Mouse (Mus musculus): ENCODE measurements around the gene Coro2a. TPM values are rescaled to one million over a fixed set of nuclear protein-coding genes. Genes with fewer than 3 reads are reported as not detected.
"Not testable (repeated sequence)": the region's sequence is repeated elsewhere in the genome, so short reads cannot be mapped to it uniquely, and the experiment has no call there.

Gene Coro2a
- polyA plus RNA-seq, 1 experiment = 4.2 TPM

DNA sequence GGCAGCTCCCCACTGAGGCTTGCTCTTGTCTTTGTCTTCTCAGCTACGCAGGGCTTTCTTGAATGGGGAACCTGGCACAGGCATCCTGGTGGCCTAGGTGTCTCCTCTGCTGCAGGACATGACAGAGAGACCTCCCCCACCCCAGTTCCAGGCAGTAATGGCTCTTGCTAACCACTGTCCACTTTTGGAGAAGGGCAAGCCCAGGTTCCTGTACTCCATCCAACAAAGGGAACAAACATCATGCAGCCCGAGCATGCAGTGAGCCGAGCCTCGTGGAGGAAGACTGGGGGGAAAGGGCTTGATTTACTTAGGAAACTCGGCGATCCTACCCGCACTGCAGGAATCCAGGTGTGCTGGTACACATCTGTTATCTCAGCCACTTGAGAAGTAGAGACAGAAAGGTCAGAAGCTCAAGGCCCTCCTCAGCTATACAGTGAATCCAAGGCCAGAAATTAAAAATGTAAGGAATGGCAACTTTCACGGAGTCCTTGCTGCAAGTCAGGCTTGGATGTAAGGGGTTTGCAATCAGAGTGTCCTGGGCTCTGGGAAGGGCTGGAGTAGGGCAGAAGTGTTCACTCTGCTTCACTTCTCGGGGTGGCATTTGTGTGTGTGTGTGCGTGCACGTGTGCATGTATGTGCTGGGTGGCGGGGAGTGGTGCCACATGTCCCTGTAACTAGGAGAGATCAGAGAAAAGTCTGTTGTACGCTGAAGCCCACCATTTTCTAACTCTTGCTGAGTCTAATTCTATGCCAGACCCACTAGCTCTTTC, 16.8 kb downstream of the Coro2a start:
- Histone ChIP-seq H3K27me3 (replicated peaks; ENCODE audit: control insufficient read depth, insufficient read depth, low read length) (no peaks in the 10 kb centered on the region), H3K4me1 (ENCODE audit: control insufficient read depth, insufficient read depth, low read length) (no peaks in the 10 kb centered on the region), H3K4me3 (ENCODE audit: insufficient read depth, low read depth, low read length) (no peak overlapping the region), H3K27ac (ENCODE audit: insufficient read depth, low read depth, low read length) (no peak overlapping the region), H3K36me3 (ENCODE audit: control insufficient read depth, insufficient read depth, low read length) (no peaks in the 10 kb centered on the region)
- TF ChIP-seq CTCF (conservative IDR thresholded peaks at IDR 0.05; ENCODE audit: insufficient read depth, insufficient read length, low read depth, low read length) (no peak), POLR2A (IDR thresholded peaks at IDR 0.05; ENCODE audit: low read depth, low read length) (no peak)
- 70% methylated on average over 13 of the region's 13 CpGs for WGBS
- DNase-seq = no peak

GRCm38 (mm10) chr4:46584536-46584935, 17.5 kb downstream of the Coro2a start:
- WGBS = 29% methylated on average over 3 of the region's 3 CpGs
- H3K27ac ChIP-seq (ENCODE audit: insufficient read depth, low read depth, low read length); H3K4me3 ChIP-seq (ENCODE audit: insufficient read depth, low read depth, low read length); DNase-seq; H3K36me3 ChIP-seq (ENCODE audit: control insufficient read depth, insufficient read depth, low read length); H3K4me1 ChIP-seq (ENCODE audit: control insufficient read depth, insufficient read depth, low read length); H3K27me3 ChIP-seq (replicated peaks; ENCODE audit: control insufficient read depth, insufficient read depth, low read length): not testable (repeated sequence)

DNA sequence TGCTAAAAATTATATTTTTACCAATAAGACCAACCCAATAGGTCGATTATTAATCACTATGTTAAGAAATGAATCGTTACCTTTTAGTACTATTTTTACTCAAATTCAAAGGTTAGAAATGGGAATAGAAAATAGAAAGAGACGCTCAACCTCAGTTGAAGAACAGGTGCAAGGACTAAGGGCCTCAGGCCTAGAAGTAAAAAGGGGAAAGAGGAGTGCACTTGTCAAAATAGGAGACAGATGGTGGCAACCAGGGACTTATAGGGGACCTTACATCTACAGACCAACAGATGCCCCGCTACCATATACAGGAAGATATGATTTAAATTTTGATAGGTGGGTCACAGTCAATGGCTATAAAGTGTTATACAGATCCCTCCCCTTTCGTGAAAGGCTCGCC, 17.9 kb downstream of the Coro2a start:
- H3K36me3 ChIP-seq (ENCODE audit: control insufficient read depth, insufficient read depth, low read length); H3K27ac ChIP-seq (ENCODE audit: insufficient read depth, low read depth, low read length); H3K27me3 ChIP-seq (replicated peaks; ENCODE audit: control insufficient read depth, insufficient read depth, low read length); DNase-seq; H3K4me3 ChIP-seq (ENCODE audit: insufficient read depth, low read depth, low read length); H3K4me1 ChIP-seq (ENCODE audit: control insufficient read depth, insufficient read depth, low read length): not testable (repeated sequence)
- 89% methylated on average over 2 of the region's 6 CpGs for WGBS

DNA sequence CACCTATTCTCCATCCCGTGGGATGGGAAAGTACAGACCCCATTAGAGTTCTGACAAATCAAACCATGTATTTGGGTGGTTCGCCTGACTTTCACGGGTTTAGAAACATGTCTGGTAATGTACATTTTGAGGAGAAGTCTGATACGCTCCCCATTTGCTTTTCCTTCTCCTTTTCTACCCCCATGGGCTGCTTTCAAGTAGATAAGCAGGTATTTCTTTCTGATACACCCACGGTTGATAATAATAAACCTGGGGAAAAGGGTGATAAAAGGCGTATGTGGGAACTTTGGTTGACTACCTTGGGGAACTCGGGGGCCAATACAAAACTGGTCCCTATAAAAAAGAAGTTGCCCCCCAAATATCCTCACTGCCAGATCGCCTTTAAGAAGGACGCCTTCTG, 20.0 kb downstream of the Coro2a start:
- H3K36me3 ChIP-seq (ENCODE audit: control insufficient read depth, insufficient read depth, low read length); DNase-seq; H3K4me1 ChIP-seq (ENCODE audit: control insufficient read depth, insufficient read depth, low read length); H3K27ac ChIP-seq (ENCODE audit: insufficient read depth, low read depth, low read length); H3K27me3 ChIP-seq (replicated peaks; ENCODE audit: control insufficient read depth, insufficient read depth, low read length); H3K4me3 ChIP-seq (ENCODE audit: insufficient read depth, low read depth, low read length): not testable (repeated sequence)
- 88% methylated on average over 9 of the region's 9 CpGs for WGBS

DNA sequence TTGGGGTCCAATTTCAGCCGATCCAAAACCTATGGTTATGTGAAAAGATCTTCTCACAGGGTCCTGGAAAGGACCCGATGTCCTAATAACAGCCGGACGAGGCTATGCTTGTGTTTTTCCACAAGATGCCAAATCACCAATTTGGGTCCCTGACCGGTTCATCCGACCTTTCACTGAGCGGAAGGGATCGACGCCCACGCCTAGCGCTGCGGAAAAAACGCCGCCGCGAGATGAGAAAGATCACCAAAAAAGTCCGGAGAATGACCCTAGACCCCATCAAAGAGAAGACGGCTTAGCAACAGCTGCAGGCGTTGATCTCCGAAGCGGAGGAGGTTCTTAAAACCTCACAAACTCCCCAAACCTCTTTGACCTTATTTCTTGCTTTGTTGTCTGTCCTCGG, 20.4 kb downstream of the Coro2a start:
- not testable (repeated sequence) for H3K27me3 ChIP-seq (replicated peaks; ENCODE audit: control insufficient read depth, insufficient read depth, low read length); H3K4me3 ChIP-seq (ENCODE audit: insufficient read depth, low read depth, low read length)
- WGBS = 92% methylated on average over 22 of the region's 22 CpGs

GRCm38 (mm10) chr4:46580799-46581243, 21.2 kb downstream of the Coro2a start:
- not testable (repeated sequence) for DNase-seq; H3K36me3 ChIP-seq (ENCODE audit: control insufficient read depth, insufficient read depth, low read length); H3K27ac ChIP-seq (ENCODE audit: insufficient read depth, low read depth, low read length); H3K4me3 ChIP-seq (ENCODE audit: insufficient read depth, low read depth, low read length); H3K4me1 ChIP-seq (ENCODE audit: control insufficient read depth, insufficient read depth, low read length); H3K27me3 ChIP-seq (replicated peaks; ENCODE audit: control insufficient read depth, insufficient read depth, low read length)
- 85% methylated on average over 15 of the region's 15 CpGs for WGBS

More for the DNA sequence above, 20.4 kb downstream of the Coro2a start:
- not testable (repeated sequence) for H3K27ac ChIP-seq (ENCODE audit: insufficient read depth, low read depth, low read length); H3K4me1 ChIP-seq (ENCODE audit: control insufficient read depth, insufficient read depth, low read length); DNase-seq; H3K36me3 ChIP-seq (ENCODE audit: control insufficient read depth, insufficient read depth, low read length)

DNA sequence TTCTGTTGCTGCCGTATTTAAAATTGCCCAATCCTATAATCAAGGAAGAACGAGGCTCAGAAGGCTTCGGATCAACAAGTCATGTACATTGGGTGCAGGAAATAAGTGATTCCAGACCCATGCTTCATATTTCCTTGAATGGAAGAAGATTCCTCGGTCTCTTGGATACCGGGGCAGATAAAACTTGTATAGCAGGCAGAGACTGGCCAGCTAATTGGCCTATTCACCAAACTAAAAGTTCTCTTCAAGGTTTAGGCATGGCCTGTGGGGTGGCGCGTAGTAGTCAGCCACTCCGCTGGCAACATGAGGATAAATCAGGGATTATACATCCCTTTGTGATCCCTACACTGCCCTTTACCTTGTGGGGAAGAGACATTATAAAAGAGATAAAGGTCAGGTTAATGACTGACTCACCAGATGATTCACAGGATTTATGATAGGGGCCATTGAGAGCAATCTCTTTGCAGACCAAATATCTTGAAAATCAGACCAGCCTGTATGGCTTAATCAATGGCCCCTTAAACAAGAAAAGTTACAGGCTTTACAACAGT, 23.1 kb downstream of the Coro2a start:
- not testable (repeated sequence) for H3K4me3 ChIP-seq (ENCODE audit: insufficient read depth, low read depth, low read length); DNase-seq; H3K27me3 ChIP-seq (replicated peaks; ENCODE audit: control insufficient read depth, insufficient read depth, low read length); H3K36me3 ChIP-seq (ENCODE audit: control insufficient read depth, insufficient read depth, low read length); H3K27ac ChIP-seq (ENCODE audit: insufficient read depth, low read depth, low read length); H3K4me1 ChIP-seq (ENCODE audit: control insufficient read depth, insufficient read depth, low read length)
- WGBS = 92% methylated on average over 8 of the region's 8 CpGs

- DNase-seq = no peak
- H3K27ac ChIP-seq (ENCODE audit: insufficient read depth, low read depth, low read length) = no peak overlapping the region
- 67% methylated on average over 1 of the region's 1 CpGs for WGBS
These were observed 23.8 kb downstream of the Coro2a start for GRCm38 (mm10) chr4:46578228-46578627.

DNA sequence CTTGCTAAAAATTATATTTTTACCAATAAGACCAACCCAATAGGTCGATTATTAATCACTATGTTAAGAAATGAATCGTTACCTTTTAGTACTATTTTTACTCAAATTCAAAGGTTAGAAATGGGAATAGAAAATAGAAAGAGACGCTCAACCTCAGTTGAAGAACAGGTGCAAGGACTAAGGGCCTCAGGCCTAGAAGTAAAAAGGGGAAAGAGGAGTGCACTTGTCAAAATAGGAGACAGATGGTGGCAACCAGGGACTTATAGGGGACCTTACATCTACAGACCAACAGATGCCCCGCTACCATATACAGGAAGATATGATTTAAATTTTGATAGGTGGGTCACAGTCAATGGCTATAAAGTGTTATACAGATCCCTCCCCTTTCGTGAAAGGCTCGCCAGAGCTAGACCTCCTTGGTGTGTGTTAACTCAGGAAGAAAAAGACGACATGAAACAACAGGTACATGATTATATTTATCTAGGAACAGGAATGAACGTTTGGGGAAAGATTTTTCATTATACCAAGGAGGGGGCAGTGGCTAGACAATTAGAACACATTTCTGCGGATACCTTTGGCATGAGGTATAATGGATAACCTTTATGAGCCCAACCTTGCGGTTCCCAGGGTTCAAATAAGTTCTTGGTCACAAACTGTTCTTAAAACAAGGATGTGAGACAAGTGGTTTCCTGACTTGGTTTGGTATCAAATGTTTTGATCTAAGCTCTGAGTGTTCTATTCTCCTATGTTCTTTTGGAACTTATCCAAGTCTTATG, 26.3 kb downstream of the Coro2a start:
- DNase-seq; H3K4me1 ChIP-seq (ENCODE audit: control insufficient read depth, insufficient read depth, low read length); H3K36me3 ChIP-seq (ENCODE audit: control insufficient read depth, insufficient read depth, low read length); H3K4me3 ChIP-seq (ENCODE audit: insufficient read depth, low read depth, low read length); H3K27ac ChIP-seq (ENCODE audit: insufficient read depth, low read depth, low read length); H3K27me3 ChIP-seq (replicated peaks; ENCODE audit: control insufficient read depth, insufficient read depth, low read length): not testable (repeated sequence)
- 73% methylated on average over 6 of the region's 10 CpGs for WGBS

More at GRCm38 (mm10) chr4:46578228-46578627, 23.8 kb downstream of the Coro2a start:
- Histone ChIP-seq H3K27me3 (replicated peaks; ENCODE audit: control insufficient read depth, insufficient read depth, low read length) (no peaks in the 10 kb centered on the region), H3K36me3 (ENCODE audit: control insufficient read depth, insufficient read depth, low read length) (no peaks in the 10 kb centered on the region), H3K4me1 (ENCODE audit: control insufficient read depth, insufficient read depth, low read length) (no peaks in the 10 kb centered on the region), H3K4me3 (ENCODE audit: insufficient read depth, low read depth, low read length) (no peak overlapping the region)
- no peak for TF ChIP-seq POLR2A (IDR thresholded peaks at IDR 0.05; ENCODE audit: low read depth, low read length)
- TF ChIP-seq CTCF (conservative IDR thresholded peaks at IDR 0.05; ENCODE audit: insufficient read depth, insufficient read length, low read depth, low read length) = no peak
